Mouse (Mus musculus) liver, adult (tissue): Measurements from ENCODE around the gene Slc47a1.

Source experiments
- GATA4 ChIP-seq: IDR thresholded peaks from 2 replicates; pipeline ENCODE4 v1.6.1; 2014; ENCODE audit warnings: mild to moderate bottlenecking, low read length; ENCODE audit not compliant: insufficient replicate concordance

The Slc47a1 gene

GRCm38 (mm10) chr11:61349337-61349736, 28.8 kb downstream of the Slc47a1 start:
- TF ChIP-seq GATA4: no peak

GRCm38 (mm10) chr11:61346133-61346532, 32.0 kb downstream of the Slc47a1 start:
- TF ChIP-seq GATA4: no peak

DNA sequence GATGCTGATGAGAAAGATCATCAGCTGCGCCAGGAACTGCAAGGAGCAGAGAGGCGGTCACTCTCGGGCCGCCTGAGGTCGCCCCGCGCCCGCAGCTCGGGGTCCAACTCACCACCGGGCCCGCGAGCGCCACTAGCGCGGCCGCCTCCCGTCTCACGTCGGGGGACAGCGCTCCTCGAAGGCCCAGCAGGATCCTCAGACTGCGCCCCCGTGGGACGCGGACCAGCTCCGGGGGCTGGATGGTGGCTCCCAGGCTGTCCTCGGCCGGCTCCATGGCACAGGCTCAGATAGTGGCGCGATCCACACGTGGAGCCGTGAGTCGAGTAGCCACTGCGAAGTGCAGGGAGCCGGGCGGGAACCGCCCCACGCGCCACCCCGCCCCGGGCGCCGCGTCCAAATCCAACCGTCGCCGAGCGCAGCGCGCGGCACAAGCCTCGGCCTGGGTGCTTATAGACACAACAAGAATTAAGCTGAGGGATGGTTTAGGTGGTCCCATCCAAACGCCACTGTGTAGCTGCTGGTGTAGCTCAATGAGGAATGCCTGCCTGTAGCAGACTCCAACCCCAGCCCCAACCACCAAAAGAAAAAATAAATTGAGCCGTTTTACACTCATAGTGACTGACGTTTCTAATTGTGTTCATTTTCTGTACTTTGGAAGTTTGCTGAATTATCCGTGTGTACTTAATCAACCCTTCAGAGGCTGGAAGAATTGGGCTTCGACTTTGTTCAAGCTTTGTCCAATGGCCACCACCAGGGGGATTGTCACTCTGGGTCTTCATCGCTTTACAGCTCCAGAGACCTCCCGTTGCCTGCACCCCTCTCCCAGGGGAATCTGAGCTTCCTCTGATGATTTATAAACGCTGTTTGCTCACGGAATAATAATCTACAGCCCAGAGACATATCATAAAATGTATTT, 35.4 kb downstream of the Slc47a1 start, which contains the start of gene Slc47a2:
Gene Slc47a2 (minus strand): TSS at position 356 of the 916 bp plus-strand sequence.
- no peak for TF ChIP-seq GATA4

DNA sequence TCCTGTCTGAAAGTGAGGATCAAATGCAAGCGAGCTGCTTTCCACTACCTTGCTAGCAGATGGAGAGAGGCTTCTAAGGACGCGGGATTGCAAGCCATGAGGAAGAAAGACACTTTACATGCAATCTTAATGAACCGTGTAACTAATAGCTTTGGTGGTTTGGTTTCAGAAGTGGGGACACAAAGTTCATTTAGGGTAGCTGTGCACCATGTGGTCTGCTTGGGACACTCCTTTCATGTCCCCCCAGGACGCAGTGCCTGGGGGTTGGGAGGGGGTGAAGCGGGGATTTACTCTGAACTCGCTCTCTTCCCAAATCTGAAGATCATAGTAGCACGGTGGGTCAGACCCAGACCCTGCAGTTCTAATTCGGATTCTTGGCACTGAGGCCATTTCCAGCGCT, 36.2 kb downstream of the Slc47a1 start:
- TF ChIP-seq GATA4: no peak

DNA sequence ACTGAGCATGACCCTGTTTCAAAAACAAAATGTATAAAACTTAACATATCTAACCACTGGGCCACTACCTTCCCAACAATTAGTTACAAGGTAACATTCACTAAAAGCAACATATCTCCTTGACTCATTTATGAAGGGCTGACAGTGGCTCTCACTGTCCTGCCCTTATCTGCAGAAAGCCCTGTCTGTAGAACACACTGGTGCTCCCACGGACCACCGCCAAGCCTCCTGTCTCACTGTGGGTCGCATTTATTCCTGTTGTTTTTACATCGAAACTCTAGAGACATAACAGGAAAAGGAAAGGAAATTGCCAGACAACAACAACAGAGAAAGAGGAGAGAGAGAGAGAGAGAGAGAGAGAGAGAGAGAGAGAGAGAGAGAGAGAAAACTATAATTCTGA, 36.9 kb downstream of the Slc47a1 start:
- no peak for TF ChIP-seq GATA4

GRCm38 (mm10) chr11:61340374-61340773, 37.8 kb downstream of the Slc47a1 start:
- TF ChIP-seq GATA4: no peak

- no peak for TF ChIP-seq GATA4
Observed at GRCm38 (mm10) chr11:61337586-61337985, 40.6 kb downstream of the Slc47a1 start.

DNA sequence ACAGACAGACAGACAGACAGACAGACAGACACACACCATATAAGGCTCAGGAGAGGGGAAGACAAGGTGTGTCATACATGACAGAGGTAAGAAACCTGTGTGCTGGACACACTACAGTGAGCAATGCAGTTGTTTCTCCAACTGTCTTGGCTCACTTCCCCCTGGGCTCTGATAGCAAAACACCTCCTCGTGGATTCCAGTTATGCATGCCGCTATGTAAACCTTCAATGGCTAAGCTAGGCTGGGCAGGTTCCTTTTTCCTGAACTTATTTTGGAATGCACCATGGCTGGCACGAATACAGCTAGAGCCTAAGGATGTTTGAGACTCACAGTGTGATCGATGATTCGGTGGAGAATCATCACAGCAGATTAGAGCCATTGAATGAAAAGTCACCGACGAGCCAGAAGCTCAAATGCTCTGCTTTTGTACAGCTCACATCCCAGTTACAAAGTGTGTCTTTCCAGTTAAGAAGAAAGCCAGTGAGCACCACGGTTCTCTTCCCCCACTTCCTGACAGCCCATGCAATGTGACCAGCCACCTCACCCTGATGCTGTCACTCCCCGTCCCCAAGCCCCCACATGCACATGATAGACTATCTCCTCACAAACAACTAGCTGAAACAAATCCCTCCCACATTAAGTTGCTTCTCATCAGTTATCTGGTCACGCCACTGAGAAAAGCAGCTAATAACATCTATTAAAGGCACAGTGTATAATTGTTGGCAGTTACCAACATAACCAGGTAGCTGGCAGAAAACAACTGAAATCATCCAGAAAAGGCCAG, 57.0 kb downstream of the Slc47a1 start:
- no peak for TF ChIP-seq GATA4

DNA sequence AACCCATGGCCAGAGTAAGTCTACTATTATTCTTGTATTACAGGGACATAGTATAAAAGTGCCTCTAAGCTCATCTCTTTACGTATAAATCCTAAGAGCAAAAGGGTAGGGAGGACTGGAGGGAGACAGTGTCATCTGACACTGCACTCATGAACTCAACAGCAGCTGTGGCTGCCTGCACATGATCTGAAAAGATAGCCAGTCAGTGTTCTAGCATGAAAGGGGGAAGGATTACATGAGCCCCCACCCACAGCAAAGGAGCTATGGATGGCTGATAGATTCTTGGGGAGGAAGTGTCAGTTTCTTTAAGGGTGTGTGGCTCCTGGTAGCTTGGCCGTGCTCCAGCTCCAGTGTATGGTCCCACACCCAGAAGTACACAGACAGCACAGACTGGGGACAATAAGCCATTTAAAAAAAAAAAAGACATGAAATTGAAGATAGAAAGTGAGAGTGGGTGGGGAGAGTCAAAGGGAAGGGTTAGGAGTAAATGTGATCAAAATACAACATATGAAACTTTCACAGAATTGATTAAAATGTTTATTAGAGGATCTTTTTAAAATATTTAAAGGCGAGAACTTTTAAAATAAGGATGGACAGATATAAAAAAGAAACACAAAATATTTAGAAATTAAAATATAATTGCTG, 58.1 kb downstream of the Slc47a1 start:
- TF ChIP-seq GATA4: no peak

DNA sequence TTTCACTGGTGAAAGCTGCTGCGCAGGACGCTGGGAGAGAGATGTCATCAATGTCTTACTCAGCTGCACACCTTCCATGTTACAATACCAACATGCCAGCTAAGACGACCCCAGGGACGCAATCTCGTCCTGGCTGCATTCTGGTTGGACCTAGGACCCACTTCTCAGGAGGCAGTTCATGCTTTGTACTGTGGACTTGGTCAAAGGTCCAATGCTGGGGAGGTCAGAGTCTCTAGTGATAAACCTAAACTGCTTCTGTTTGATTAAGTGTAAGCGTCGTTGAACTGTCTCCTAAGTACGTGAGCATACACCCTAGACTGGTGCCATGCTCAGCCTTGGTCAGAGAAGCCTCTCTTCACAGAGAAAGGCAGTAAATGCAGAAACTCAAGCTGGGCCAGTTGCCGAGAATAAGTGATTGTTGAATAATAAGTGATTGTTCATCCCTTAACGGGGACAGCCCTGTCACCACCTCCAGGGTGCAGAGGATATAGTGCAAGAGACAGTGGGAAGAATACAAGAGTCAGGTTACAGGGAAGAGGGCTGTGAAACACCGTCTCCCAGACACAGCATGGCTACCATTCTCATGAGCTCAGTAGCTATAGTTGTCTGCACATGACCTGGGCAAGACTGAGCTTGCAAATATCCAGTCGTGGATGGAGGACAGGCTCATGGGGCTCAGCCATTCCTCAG, 58.8 kb downstream of the Slc47a1 start:
- no peak for TF ChIP-seq GATA4

DNA sequence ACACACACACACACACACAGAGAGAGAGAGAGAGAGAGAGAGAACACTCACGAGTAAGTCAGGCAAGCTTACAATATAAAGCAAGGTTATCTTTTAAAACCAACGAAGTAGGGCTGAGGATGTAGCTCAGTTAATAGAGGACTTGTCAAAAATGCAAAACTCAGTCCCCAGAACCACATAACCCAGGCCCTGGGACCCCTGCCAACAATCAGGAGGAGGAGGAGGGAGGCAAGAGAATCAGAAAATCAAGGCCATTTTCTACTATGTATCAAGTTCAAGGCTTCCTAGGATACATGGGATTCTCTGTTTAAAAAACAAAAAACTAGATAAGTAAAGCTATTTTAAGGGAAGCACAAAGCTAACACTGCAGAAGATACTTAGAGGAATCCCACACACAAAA, 61.3 kb downstream of the Slc47a1 start:
- no peak for TF ChIP-seq GATA4

DNA sequence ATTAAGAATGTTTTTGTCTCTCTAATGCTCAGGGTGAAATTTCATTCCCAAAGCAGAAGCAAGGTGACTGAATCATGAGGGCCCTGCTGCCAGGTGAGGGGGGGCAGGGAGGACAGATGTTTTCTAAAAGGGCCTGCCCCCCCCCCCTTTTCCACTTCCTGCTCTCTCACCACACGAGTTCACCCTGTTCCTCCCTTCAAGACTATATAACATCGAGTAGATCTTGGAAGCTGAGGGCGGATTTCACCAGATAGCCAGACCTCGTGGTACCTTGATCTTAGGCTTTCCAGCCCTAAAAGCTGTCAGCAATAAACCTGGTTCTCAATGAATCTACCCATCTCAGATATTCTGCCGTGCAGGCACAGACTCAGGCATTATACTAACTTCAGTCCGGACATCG, 67.8 kb downstream of the Slc47a1 start:
- no peak for TF ChIP-seq GATA4

- no peak for TF ChIP-seq GATA4
Observed at GRCm38 (mm10) chr11:61309831-61310230, 68.3 kb downstream of the Slc47a1 start.

- no peak for TF ChIP-seq GATA4
Observed at GRCm38 (mm10) chr11:61307795-61308194, 70.3 kb downstream of the Slc47a1 start.

GRCm38 (mm10) chr11:61305377-61305776, 72.8 kb downstream of the Slc47a1 start:
- no peak for TF ChIP-seq GATA4

DNA sequence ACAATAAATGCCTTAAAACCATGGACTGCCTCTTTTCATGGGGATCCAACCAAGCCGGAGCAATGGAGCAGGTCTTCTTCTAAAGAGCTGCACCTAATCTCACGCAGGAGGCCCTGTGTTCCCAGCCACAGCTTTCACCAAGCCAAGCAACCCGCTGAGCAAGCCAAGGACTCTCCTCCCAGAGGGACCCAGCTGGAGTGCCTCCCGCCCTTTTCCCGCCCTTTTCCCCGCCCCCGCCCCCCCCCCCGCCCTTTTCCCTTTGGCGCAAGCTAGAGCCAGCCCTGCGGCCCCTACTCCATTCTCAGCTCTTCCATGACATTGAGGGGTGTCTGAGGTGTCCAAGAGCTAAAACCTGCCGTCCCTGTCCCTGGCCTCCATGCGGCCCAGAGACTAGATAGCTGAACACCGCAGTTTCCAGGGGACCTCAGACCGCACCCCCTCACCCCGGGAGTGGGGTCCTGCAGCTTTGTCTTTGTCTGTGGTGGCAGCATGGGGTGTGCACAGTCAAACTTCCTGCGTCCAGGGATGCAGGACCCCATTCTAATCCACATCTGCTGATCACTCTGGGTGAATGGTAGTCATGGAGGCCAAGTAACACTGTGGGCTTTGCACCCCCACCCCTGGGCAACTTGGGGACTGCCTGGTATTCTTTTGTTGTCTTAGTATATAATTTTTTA, 77.3 kb downstream of the Slc47a1 start:
- no peak for TF ChIP-seq GATA4
